ENCODE assay signal across 8 mouse cellular contexts in genomic region chr10:95894856-95895386, GRCm38 (mm10). TPM values are rescaled to one million over a fixed set of nuclear protein-coding genes. Genes with fewer than 3 reads are reported as not detected.
A peak's percentile ranks its signal among the peaks of the same experiment; 100 is the strongest.
DNase-seq lines count a peak whose midpoint lies in the region; ATAC-seq and TF ChIP-seq lines count a peak whose summit lies in the region.

No protein-coding gene starts in this region.

- no peak for DNase-seq in testis, postnatal 14 days (ENCODE audit: low spot score)
- DNase-seq in embryo, embryonic 10 days (ENCODE audit: low spot score), result peak; percentile 76
- peak; percentile 21 for DNase-seq in gastrocnemius, postnatal 25 days
- DNase-seq in left cerebral cortex, postnatal 14 days (ENCODE audit: low spot score in 2 of 2), result peak; percentile 77 to 78
- peak; percentile 79 to 83 for DNase-seq in right cerebral cortex, postnatal 10 days (ENCODE audit: low spot score in 2 of 2)

- H3K9ac ChIP-seq in intestine, embryonic 16.5 days (ENCODE audit: low read depth, low read length), result peak overlapping the region; percentile 12; the same call in 1 of the 2 replicates

- no peak overlapping the region for H3K4me3 ChIP-seq in testis, adult 2 months (ENCODE audit: control insufficient read depth, low read depth, low read length)
- peak overlapping the region; percentile 45 for H3K4me3 ChIP-seq in intestine, embryonic 16.5 days (ENCODE audit: low read length)
- H3K4me3 ChIP-seq in megakaryocyte, embryonic 14.5 days (replicated peaks), result peak overlapping the region; percentile 89

- H3K27me3 ChIP-seq in testis, adult 2 months (ENCODE audit: control insufficient read depth, insufficient read depth, low read length), result no peaks in the 10 kb centered on the region
- no peaks in the 10 kb centered on the region for H3K27me3 ChIP-seq in intestine, embryonic 16.5 days (replicated peaks; ENCODE audit: control insufficient read depth, insufficient read depth, low read length)
- H3K27me3 ChIP-seq in megakaryocyte, embryonic 14.5 days (replicated peaks), result peaks cover 14% of the 10 kb centered on the region

- WGBS in intestine, embryonic 16.5 days, result 36% methylated on average over 10 of the region's 10 CpGs

- ATAC-seq in intestine, embryonic 16.5 days, result peak; percentile 91

- TF ChIP-seq POLR2A in testis, adult 2 months (IDR thresholded peaks at IDR 0.05; ENCODE audit: control insufficient read depth, low read depth, low read length), result no peak

- no peaks in the 10 kb centered on the region for H3K36me3 ChIP-seq in testis, adult 2 months (ENCODE audit: control insufficient read depth, insufficient read depth, low read length)
- H3K36me3 ChIP-seq in intestine, embryonic 16.5 days (ENCODE audit: control insufficient read depth, insufficient read depth, low read length), result no peaks in the 10 kb centered on the region
- no peaks in the 10 kb centered on the region for H3K36me3 ChIP-seq in megakaryocyte, embryonic 14.5 days (replicated peaks; ENCODE audit: low read length)

- H3K9me3 ChIP-seq in intestine, embryonic 16.5 days (ENCODE audit: control insufficient read depth, low read length), result no peaks in the 10 kb centered on the region
- H3K9me3 ChIP-seq in megakaryocyte, embryonic 14.5 days, result peaks cover 3% of the 10 kb centered on the region; the same call in 1 of the 2 replicates

- H3K27ac ChIP-seq in testis, adult 2 months (ENCODE audit: control insufficient read depth, insufficient read depth, low read depth, low read length), result no peak overlapping the region
- no peak overlapping the region for H3K27ac ChIP-seq in intestine, embryonic 16.5 days (ENCODE audit: low read length)

- TF ChIP-seq CTCF in testis, adult 2 months (IDR thresholded peaks at IDR 0.05; ENCODE audit: control insufficient read depth, insufficient read depth, insufficient replicate concordance, low read depth, low read length), result peak; percentile 42; the same call in 1 of the 2 replicates

- intact Hi-C loops in left cerebral cortex, postnatal 14 days (cut with DNase I), result loop anchor here (1.0 to 10.0 kb wide), 2 partner anchors 344 to 410 kb away; no protein-coding TSS in a partner anchor

- peaks cover 9% of the 10 kb centered on the region for H3K4me1 ChIP-seq in testis, adult 2 months (ENCODE audit: control insufficient read depth, insufficient read depth, low read length)
- H3K4me1 ChIP-seq in intestine, embryonic 16.5 days (ENCODE audit: control insufficient read depth, insufficient read depth, low read length), result no peaks in the 10 kb centered on the region
- peaks cover 13% of the 10 kb centered on the region for H3K4me1 ChIP-seq in megakaryocyte, embryonic 14.5 days

- H3K4me2 ChIP-seq in intestine, embryonic 16.5 days (ENCODE audit: low read depth, low read length), result peak overlapping the region; percentile 64

RNA-seq across cellular contexts. Expression of gene Eea1, which starts 45.5 kb away (rescaled TPM):
- 2.3 and 2.6 TPM in 2 replicates for polyA plus RNA-seq in testis, adult 2 months (2012; rRNA removed)
- total RNA-seq in gastrocnemius, postnatal 25 days (2021), result 10 to 100 TPM; 19.9 to 21.1 TPM
- polyA plus RNA-seq in intestine, embryonic 16.5 days (2015; fragmentation: Nextera tagmentation; extraction: Ambion mirVana), result 17.6 and 17.8 TPM in 2 replicates
- total RNA-seq in left cerebral cortex, postnatal 14 days (2021), result 10 to 100 TPM; 24.8 to 28.7 TPM
- polyA plus RNA-seq in megakaryocyte, embryonic 14.5 days (2012; ENCODE audit: insufficient read depth, low replicate concordance), result 2.4 and 3.5 TPM in 2 replicates

RNA-seq across cellular contexts. Expression of gene Gm33543, which starts 52.2 kb away (rescaled TPM):
- not detected in 2 replicates for polyA plus RNA-seq in testis, adult 2 months (2012; rRNA removed)
- 1 to 10 TPM in 1 of 2 experiments, under 1 TPM in 1; 0.95 to 1.4 TPM for total RNA-seq in gastrocnemius, postnatal 25 days (2021)
- not detected in 2 replicates for polyA plus RNA-seq in intestine, embryonic 16.5 days (2015; fragmentation: Nextera tagmentation; extraction: Ambion mirVana)
- total RNA-seq in left cerebral cortex, postnatal 14 days (2021), result not detected
- not detected in 2 replicates for polyA plus RNA-seq in megakaryocyte, embryonic 14.5 days (2012; ENCODE audit: insufficient read depth, low replicate concordance)
